Mouse (Mus musculus): Measurements from ENCODE around the gene Sbds.

Sbds gene

DNA sequence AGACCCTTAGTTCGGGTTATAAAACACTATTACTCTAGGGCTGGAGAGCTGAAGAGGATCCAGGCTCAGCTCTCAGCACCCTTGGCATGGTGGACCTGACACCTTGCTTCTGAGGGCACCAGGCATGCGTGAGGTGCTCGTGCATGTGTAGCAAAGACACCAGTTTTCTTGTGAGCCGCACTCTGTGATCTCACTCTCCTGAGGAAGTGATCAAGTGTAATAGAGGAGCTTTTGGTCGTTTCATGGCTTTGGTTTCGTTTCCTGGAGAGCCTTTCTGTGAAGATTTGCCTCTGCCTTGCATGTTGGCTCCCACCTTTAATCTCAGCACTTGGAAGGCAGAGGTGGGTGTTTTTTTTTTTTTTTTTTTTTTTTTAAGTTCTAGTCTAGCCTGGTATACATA lies 50.8 kb downstream of the Sbds start:
- no peak for ATAC-seq (ENCODE audit: insufficient number of reproducible peaks, low FRiP score, low TSS enrichment)

DNA sequence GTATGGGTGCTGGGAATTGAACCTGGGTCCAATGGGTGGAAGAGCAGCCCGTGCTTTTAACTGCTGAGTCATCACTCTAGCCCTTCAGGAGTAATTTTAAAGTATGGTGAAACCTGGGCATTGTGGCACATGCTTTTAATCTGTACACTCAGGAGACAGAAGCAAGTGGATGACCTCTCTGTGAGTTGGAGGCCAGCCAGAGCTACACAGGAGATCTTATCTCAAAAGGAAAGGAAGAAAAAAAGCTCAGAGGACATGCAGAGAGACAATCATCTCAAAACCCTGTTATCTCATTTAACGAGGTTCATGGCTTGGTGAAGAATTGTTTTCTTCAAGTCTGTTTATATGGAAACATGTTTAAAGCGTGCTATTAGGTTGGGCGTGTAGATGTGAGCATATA lies 51.4 kb downstream of the Sbds start:
- no peak for ATAC-seq (ENCODE audit: insufficient number of reproducible peaks, low FRiP score, low TSS enrichment)

DNA sequence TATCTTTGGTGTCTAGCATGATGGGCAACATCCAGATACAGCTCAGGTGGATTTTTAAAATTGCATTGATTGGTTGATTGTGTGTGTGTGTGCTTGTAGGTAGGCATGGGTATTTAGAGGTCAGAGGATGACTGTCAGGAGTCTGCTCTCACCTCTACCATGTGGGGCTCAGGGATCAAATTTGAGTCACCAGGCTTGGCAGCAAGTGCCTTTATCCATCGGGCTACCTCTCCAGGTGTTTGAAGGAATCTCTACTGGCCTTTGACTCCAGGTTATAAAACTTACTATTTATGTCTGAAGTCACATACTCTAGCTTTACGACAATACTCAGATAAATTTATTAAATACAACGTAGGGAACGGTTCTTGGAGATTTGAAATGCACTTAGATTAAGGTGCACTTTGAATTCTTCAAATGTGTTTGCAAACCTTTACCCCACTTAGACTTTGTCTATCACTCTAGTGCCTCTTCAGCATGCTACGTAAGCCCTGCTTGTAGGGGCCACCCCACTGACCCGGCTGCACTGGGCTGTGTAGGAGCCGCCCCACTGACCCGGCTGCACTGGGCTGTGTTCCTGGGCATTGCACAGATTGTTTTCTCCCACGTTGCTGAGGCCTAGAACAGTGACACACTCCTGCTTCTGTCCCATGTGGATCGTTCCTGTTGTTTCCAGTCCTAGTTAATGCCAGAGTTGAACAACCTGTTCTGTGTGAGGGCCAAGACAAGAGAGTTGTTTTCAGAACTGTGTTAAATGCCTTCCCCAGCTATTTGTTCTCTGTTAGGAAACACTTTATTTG lies 54.9 kb downstream of the Sbds start:
- no peak for ATAC-seq (ENCODE audit: insufficient number of reproducible peaks, low FRiP score, low TSS enrichment)

DNA sequence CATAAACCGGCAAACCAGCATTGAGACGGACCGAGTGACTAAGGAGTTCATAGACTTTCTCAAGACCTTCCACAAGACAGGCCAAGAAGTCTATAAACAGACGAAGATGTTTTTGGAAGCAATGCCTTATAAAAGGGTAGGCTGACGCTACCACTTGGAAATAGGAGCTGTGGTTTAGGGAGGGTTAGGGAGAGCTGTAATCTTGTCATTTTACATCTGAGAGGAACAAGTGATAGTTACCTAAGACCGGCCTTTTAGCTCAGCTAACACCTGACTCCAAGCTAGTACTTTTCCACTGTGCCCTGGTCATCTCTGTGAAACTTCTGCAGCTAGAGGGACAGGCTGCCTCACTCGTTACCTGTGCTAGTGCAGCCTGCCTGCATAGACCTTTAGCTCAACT lies 57.3 kb downstream of the Sbds start:
- ATAC-seq (ENCODE audit: insufficient number of reproducible peaks, low FRiP score, low TSS enrichment), result no peak

DNA sequence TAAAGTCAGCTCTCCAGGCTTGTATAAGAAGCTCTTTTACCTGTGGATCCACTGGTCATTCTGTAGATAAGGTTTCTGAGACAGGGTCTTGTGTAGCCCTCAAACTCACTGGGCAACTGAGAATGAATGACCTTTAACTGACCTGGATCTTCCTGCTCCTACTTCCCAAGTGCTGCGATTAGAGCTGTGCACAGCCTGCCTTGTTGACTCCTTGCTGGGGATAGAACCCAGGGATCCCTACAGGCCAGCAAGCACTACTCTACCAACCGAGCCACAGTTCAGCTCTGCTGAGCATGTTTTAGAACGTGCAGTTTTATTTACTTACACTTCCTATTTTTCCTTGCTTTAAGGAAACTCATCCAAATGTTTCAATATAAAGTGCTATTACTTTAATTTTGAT lies 57.9 kb downstream of the Sbds start:
- ATAC-seq (ENCODE audit: insufficient number of reproducible peaks, low FRiP score, low TSS enrichment), result no peak

DNA sequence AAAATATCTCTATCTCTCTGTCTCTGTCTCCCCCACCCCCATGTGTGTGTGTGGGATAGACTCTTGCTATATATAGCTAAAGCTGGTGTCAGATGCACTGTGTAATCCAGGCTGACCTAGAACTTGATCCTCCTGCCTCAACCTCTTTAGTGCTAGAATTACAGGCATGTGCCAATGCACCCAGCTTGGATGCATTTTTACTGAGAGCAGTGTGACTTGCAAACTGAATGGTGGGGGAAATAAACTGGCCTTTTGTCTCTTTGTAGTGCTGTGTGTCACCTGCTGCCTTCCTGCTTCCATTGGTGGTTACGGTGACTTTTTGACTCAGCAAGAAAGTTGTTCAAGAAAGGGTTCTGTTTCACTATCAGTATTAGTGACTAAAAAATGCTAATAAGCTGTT lies 59.0 kb downstream of the Sbds start:
- ATAC-seq (ENCODE audit: insufficient number of reproducible peaks, low FRiP score, low TSS enrichment), result no peak

Measured in cerebellum, adult (tissue).